Mouse (Mus musculus) left cerebral cortex, adult 2 months (tissue): ENCODE measurements around the gene Ing1. TPM values are rescaled to one million over a fixed set of nuclear protein-coding genes. Genes with fewer than 3 reads are reported as not detected.

Experiments
- DNase-seq, 2 experiments: peaks; one replicate each; pipeline ENCODE4 v3.0.0; 2021 to 2022; ENCODE audit warnings: low spot score in 2 of 2, mixed read lengths in 1 of 2; ENCODE audit errors: extremely low spot score in 1 of 2
- H3K27ac ChIP-seq: fragments of 200-600 bp; 2 replicates; pipeline ENCODE4 v1.8.1; 2022
- H3K4me3 ChIP-seq: fragments of 200-600 bp; 2 replicates; pipeline ENCODE4 v1.8.1; 2022
- CTCF ChIP-seq: fragments of 200-600 bp; IDR thresholded peaks from 2 replicates; pipeline ENCODE4 v1.8.1; 2022; ENCODE audit warnings: antibody characterized with exemption, mild to moderate bottlenecking, moderate library complexity
- intact Hi-C: fragments of 180-260 bp; cut with DNase I; formaldehyde crosslinking; loops from one replicate; pipeline ENCODE4 v1.15.1; 2025
- total RNA-seq, 2 experiments: library from RNA; stranded (reverse); gene quantifications; 2 replicates each; pipeline ENCODE4 v1.2.3; 2021

Gene Ing1
- total RNA-seq, 2 experiments from 2014 or later = 51.5 to 66.0 TPM

DNA sequence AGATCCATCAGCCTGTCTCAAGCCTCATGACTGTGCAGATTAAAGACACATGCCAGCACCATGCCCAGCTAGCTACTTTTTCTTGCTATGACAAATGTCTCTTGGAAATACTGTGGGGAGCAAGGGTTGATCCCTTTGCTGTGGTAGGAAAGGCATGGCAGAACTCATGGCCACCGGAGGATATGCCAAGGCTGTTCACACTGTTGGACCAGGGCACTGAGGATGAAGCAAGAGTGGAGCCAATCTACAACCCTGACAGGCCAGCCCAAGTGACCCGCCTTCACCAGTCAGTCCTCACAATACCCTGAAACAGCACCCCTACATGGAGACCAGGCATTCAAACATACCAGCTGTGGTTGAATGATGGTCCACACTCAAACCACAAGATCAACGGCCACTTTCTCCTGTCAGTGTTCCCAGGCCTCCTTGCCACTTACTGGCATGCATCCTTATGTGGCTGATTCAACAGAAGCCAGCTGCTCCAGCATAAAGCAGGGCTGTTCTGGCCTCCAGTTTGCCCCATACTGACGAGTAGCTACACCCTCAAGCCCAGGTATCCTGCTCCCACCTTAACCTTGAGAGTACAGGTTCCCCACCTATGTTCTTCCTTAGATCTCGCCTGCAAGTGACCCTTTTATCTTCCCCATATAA lies 45.1 kb downstream of the Ing1 start:
- TF ChIP-seq CTCF = no peak
- no peak overlapping the region for H3K27ac ChIP-seq
- DNase-seq = no peak
- intact Hi-C loops = loop anchor here (5.0 kb wide), 1 partner anchor 103 kb away; the partner anchor contains the start of gene Naxd
- no peak overlapping the region for H3K4me3 ChIP-seq

GRCm38 (mm10) chr8:11602006-11602680 lies 46.8 kb downstream of the Ing1 start:
- intact Hi-C loops = loop anchor here (5.0 kb wide), 1 partner anchor 105 kb away; the partner anchor contains the start of gene Naxd

DNA sequence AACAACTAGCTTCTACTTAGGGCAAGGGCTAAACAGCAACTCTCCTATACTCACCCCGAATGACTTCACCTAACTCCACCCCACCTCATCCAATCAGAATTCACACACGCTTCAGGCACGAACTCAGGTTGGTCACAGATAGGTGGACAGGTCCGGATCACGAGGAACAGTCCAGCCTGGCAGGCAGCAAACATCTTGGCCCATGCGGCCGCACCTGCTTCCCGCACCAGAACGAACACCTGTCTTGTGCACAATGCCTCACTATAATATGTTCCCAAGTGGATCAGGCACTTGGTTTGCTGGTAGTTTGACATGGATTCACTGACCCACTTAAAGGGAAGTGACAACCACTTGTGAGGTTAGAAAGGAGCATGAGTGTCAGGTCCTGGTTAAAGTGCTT lies 53.5 kb downstream of the Ing1 start:
- no peak for DNase-seq
- TF ChIP-seq CTCF = no peak
- Histone ChIP-seq H3K27ac (no peak overlapping the region), H3K4me3 (no peak overlapping the region)
- intact Hi-C loops = no loop called here

More at GRCm38 (mm10) chr8:11602006-11602680, 46.8 kb downstream of the Ing1 start:
- Histone ChIP-seq H3K4me3 (no peak overlapping the region), H3K27ac (no peak overlapping the region)
- TF ChIP-seq CTCF = peak; percentile 91
- peak; percentile 38 to 51 for DNase-seq

Other genes with a start within 250 kb of the Ing1 start
- gene Col4a2, start 242.8 kb upstream of the Ing1 start, total RNA-seq = 10 to 100 TPM; 57.1 to 60.9 TPM
- gene Col4a1, start 242.7 kb upstream of the Ing1 start, total RNA-seq = 10 to 100 TPM; 55.4 to 66.2 TPM
- gene Rab20, start 76.9 kb upstream of the Ing1 start, total RNA-seq = under 1 TPM in 1 of 2 experiments, not detected in 1; 0.25 TPM
- 10 to 100 TPM; 52.8 to 54.6 TPM for gene Naxd, start 58.1 kb upstream of the Ing1 start, total RNA-seq
- 10 to 100 TPM; 20.5 to 22.4 TPM for gene Cars2, start 4.8 kb upstream of the Ing1 start, total RNA-seq
- 10 to 100 TPM; 51.5 to 60.0 TPM for gene Ankrd10, start 80.2 kb downstream of the Ing1 start, total RNA-seq
- gene 1700016D06Rik, start 145.5 kb downstream of the Ing1 start, total RNA-seq = not detected
- 100 to 1,000 TPM; 129 to 140 TPM for gene Arhgef7, start 172.2 kb downstream of the Ing1 start, total RNA-seq